Comparison of ENCODE assay signal across 24 mouse cellular contexts in the genomic region with DNA sequence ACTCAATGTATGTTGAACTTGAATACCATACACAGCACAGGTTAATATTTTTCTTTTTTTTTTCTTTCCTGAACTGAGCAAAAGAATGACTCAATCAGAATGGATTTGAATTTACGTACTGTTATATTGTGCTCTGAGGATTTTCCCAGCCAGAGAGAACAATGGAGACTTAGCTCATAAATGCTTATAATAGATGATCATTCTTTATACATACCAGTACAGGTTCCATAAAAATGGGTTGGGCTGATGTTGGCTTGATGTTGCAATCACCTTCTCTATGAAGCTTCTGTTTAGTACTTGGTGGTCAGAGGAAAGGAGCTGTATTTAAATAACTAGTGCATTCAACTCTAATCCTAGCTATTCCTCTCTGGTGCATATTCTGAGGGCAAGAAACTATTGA. TPM values are rescaled to one million over a fixed set of nuclear protein-coding genes. Genes with fewer than 3 reads are reported as not detected.
A peak's percentile ranks its signal among the peaks of the same experiment; 100 is the strongest.
DNase-seq lines count a peak whose midpoint lies in the region; ATAC-seq and TF ChIP-seq lines count a peak whose summit lies in the region.
"Had no signal": no experiment of that assay in that cellular context is flagged by ENCODE, and none has a peak within 500 bp of the region (broad histone marks: within the 10 kb centered on the region; RNA-seq: fewer than 3 reads in every experiment).

No protein-coding gene starts in this region.

- no peaks in the 10 kb centered on the region for H3K36me3 ChIP-seq in intestine, embryonic 15.5 days
- H3K36me3 ChIP-seq in intestine, embryonic 16.5 days (ENCODE audit: control insufficient read depth, insufficient read depth, low read length) = no peaks in the 10 kb centered on the region
- H3K36me3 ChIP-seq in intestine, postnatal 0 days (ENCODE audit: control insufficient read depth, insufficient read depth) = no peaks in the 10 kb centered on the region
- H3K36me3 ChIP-seq in kidney, embryonic 15.5 days = no peaks in the 10 kb centered on the region
- no peaks in the 10 kb centered on the region for H3K36me3 ChIP-seq in midbrain, embryonic 13.5 days
- H3K36me3 ChIP-seq in lung, postnatal 0 days (ENCODE audit: insufficient read depth, low read length) = no peaks in the 10 kb centered on the region
- H3K36me3 ChIP-seq: G1E had no signal

- no peaks in the 10 kb centered on the region for H3K27me3 ChIP-seq in intestine, embryonic 15.5 days (replicated peaks)
- H3K27me3 ChIP-seq in intestine, embryonic 16.5 days (replicated peaks; ENCODE audit: control insufficient read depth, insufficient read depth, low read length) = no peaks in the 10 kb centered on the region
- no peaks in the 10 kb centered on the region for H3K27me3 ChIP-seq in intestine, postnatal 0 days (replicated peaks; ENCODE audit: control insufficient read depth, insufficient read depth, low read length)
- no peaks in the 10 kb centered on the region for H3K27me3 ChIP-seq in kidney, embryonic 15.5 days
- no peaks in the 10 kb centered on the region for H3K27me3 ChIP-seq in midbrain, embryonic 13.5 days
- no peaks in the 10 kb centered on the region for H3K27me3 ChIP-seq in lung, postnatal 0 days (replicated peaks; ENCODE audit: insufficient read depth, low read length)
- H3K27me3 ChIP-seq: CH12.LX, Patski had no signal

- no peak overlapping the region for H3K4me3 ChIP-seq in intestine, embryonic 15.5 days (replicated peaks)
- no peak overlapping the region for H3K4me3 ChIP-seq in intestine, embryonic 16.5 days (ENCODE audit: low read length)
- H3K4me3 ChIP-seq in intestine, postnatal 0 days (ENCODE audit: low read depth, low read length) = no peak overlapping the region
- H3K4me3 ChIP-seq in kidney, embryonic 15.5 days (replicated peaks) = no peak overlapping the region
- no peak overlapping the region for H3K4me3 ChIP-seq in midbrain, embryonic 13.5 days (replicated peaks)
- H3K4me3 ChIP-seq in lung, postnatal 0 days (ENCODE audit: low read depth, low read length) = no peak overlapping the region

- no peak for TF ChIP-seq CTCF in intestine, postnatal 0 days (IDR thresholded peaks at IDR 0.05; ENCODE audit: low read depth)
- TF ChIP-seq CTCF in lung, postnatal 0 days (IDR thresholded peaks at IDR 0.05) = no peak

- H3K9ac ChIP-seq in intestine, embryonic 15.5 days = no peak overlapping the region
- H3K9ac ChIP-seq in intestine, embryonic 16.5 days (ENCODE audit: low read depth, low read length) = no peak overlapping the region
- no peak overlapping the region for H3K9ac ChIP-seq in intestine, postnatal 0 days (ENCODE audit: low read depth, low read length)
- H3K9ac ChIP-seq in kidney, embryonic 15.5 days = no peak overlapping the region
- no peak overlapping the region for H3K9ac ChIP-seq in midbrain, embryonic 13.5 days (replicated peaks)
- no peak overlapping the region for H3K9ac ChIP-seq in lung, postnatal 0 days (replicated peaks; ENCODE audit: low read depth)

- no peaks in the 10 kb centered on the region for H3K9me3 ChIP-seq in intestine, embryonic 15.5 days
- no peaks in the 10 kb centered on the region for H3K9me3 ChIP-seq in intestine, embryonic 16.5 days (ENCODE audit: control insufficient read depth, low read length)
- H3K9me3 ChIP-seq in intestine, postnatal 0 days (ENCODE audit: control insufficient read depth) = no peaks in the 10 kb centered on the region
- peaks cover 4% of the 10 kb centered on the region; the same call in 1 of the 2 replicates for H3K9me3 ChIP-seq in kidney, embryonic 15.5 days (replicated peaks)
- peaks cover 5% of the 10 kb centered on the region; the same call in 1 of the 2 replicates for H3K9me3 ChIP-seq in midbrain, embryonic 13.5 days
- no peaks in the 10 kb centered on the region for H3K9me3 ChIP-seq in lung, postnatal 0 days (ENCODE audit: low read length)

- H3K4me1 ChIP-seq in intestine, embryonic 15.5 days (replicated peaks) = no peaks in the 10 kb centered on the region; the same call in 1 of the 2 replicates
- H3K4me1 ChIP-seq in intestine, embryonic 16.5 days (ENCODE audit: control insufficient read depth, insufficient read depth, low read length) = no peaks in the 10 kb centered on the region; the same call in 1 of the 2 replicates
- no peaks in the 10 kb centered on the region; the same call in 1 of the 2 replicates for H3K4me1 ChIP-seq in intestine, postnatal 0 days (replicated peaks; ENCODE audit: control insufficient read depth, insufficient read depth, low read length)
- peaks cover 5% of the 10 kb centered on the region for H3K4me1 ChIP-seq in kidney, embryonic 15.5 days
- peaks cover 8% of the 10 kb centered on the region for H3K4me1 ChIP-seq in midbrain, embryonic 13.5 days (replicated peaks)
- no peaks in the 10 kb centered on the region; the same call in 1 of the 2 replicates for H3K4me1 ChIP-seq in lung, postnatal 0 days (ENCODE audit: insufficient read depth, low read depth, low read length)

- no peak overlapping the region for H3K27ac ChIP-seq in intestine, embryonic 15.5 days
- no peak overlapping the region for H3K27ac ChIP-seq in intestine, embryonic 16.5 days (ENCODE audit: low read length)
- no peak overlapping the region for H3K27ac ChIP-seq in intestine, postnatal 0 days (ENCODE audit: low read depth, low read length)
- H3K27ac ChIP-seq in kidney, embryonic 15.5 days = no peak overlapping the region
- no peak overlapping the region for H3K27ac ChIP-seq in midbrain, embryonic 13.5 days
- no peak overlapping the region for H3K27ac ChIP-seq in lung, postnatal 0 days (ENCODE audit: low read length)

- peak; percentile 40; the same call in 1 of the 2 replicates for ATAC-seq in granulocyte monocyte progenitor cell, adult 5-6 weeks (replicated peaks; ENCODE audit: poor library complexity, severe bottlenecking)
- peak; percentile 79 for ATAC-seq in intestine, embryonic 15.5 days
- peak; percentile 86 for ATAC-seq in intestine, embryonic 16.5 days
- ATAC-seq in intestine, postnatal 0 days = peak; percentile 80
- no peak for ATAC-seq in kidney, embryonic 15.5 days (replicated peaks; ENCODE audit: low FRiP score)
- no peak for ATAC-seq in midbrain, embryonic 13.5 days
- no peak for ATAC-seq in lung, postnatal 0 days
- ATAC-seq: activated CD4-positive, CD25-positive, alpha-beta regulatory T cell, adult 4 months; CD4-positive, CD25-positive, alpha-beta regulatory T cell, adult 4 months; Patski had no signal

- TF ChIP-seq EP300 in lung, postnatal 0 days (IDR thresholded peaks at IDR 0.05) = no peak

- no peak for DNase-seq in lung, postnatal 0 days (ENCODE audit: low spot score)
- DNase-seq in left cerebral cortex, adult 9 months (ENCODE audit: low spot score in 2 of 2) = no peak
- DNase-seq: adrenal gland, adult 2 months; adrenal gland, adult 8-10 months; adrenal gland, postnatal 10 days; adrenal gland, postnatal 14 days; adrenal gland, postnatal 25 days; adrenal gland, postnatal 36 days; B cell, adult 2 months; cerebellum, adult 11 months; cerebellum, adult 11-12 months had no signal

- no peak overlapping the region for H3K4me2 ChIP-seq in intestine, embryonic 15.5 days (replicated peaks)
- H3K4me2 ChIP-seq in intestine, embryonic 16.5 days (ENCODE audit: low read depth, low read length) = no peak overlapping the region
- no peak overlapping the region for H3K4me2 ChIP-seq in intestine, postnatal 0 days (replicated peaks; ENCODE audit: low read depth)
- H3K4me2 ChIP-seq in kidney, embryonic 15.5 days = no peak overlapping the region
- H3K4me2 ChIP-seq in midbrain, embryonic 13.5 days (replicated peaks) = no peak overlapping the region
- H3K4me2 ChIP-seq in lung, postnatal 0 days (replicated peaks; ENCODE audit: low read depth, low read length) = no peak overlapping the region

- WGBS in intestine, embryonic 15.5 days = 73% methylated on average over 1 of the region's 1 CpGs
- WGBS in intestine, embryonic 16.5 days = 58% methylated on average over 1 of the region's 1 CpGs
- WGBS in intestine, postnatal 0 days = 29% methylated on average over 1 of the region's 1 CpGs
- WGBS in kidney, embryonic 15.5 days = 79% methylated on average over 1 of the region's 1 CpGs
- WGBS in midbrain, embryonic 13.5 days = 84% methylated on average over 1 of the region's 1 CpGs
- 80% methylated on average over 1 of the region's 1 CpGs for WGBS in lung, postnatal 0 days

RNA-seq across cellular contexts. Expression of a gene that starts 57.6 kb away (rescaled TPM):
- 3.2 and 7.9 TPM in 2 replicates for total RNA-seq in granulocyte monocyte progenitor cell, adult 5-6 weeks (2014; fragmentation: Nextera tagmentation)
- total RNA-seq in granulocyte monocyte progenitor cell, adult 5-6 weeks (2017) = 5.4 and 8.0 TPM in 2 replicates
- 28.2 and 29.6 TPM in 2 replicates for polyA plus RNA-seq in intestine, embryonic 15.5 days (2015; fragmentation: Nextera tagmentation; extraction: Ambion mirVana)
- 30.8 and 35.7 TPM in 2 replicates for polyA plus RNA-seq in intestine, embryonic 16.5 days (2015; fragmentation: Nextera tagmentation; extraction: Ambion mirVana)
- 104 and 107 TPM in 2 replicates for polyA plus RNA-seq in intestine, postnatal 0 days (2015; fragmentation: Nextera tagmentation; extraction: Ambion mirVana)
- 27.2 and 27.6 TPM in 2 replicates for polyA plus RNA-seq in kidney, embryonic 15.5 days (2015; fragmentation: Nextera tagmentation; extraction: Ambion mirVana)
- polyA plus RNA-seq in midbrain, embryonic 13.5 days (2015; fragmentation: Nextera tagmentation; extraction: Ambion mirVana) = 18.3 and 22.2 TPM in 2 replicates
- polyA plus RNA-seq in lung, postnatal 0 days (2015; fragmentation: Nextera tagmentation; extraction: Ambion mirVana) = 28.2 and 34.6 TPM in 2 replicates
- total RNA-seq: CH12.LX, MEL had no signal
- polyA plus RNA-seq: C2C12, G1E had no signal

Comparison
In these comparisons a context has a peak if more than half of its experiments do, and no peak if none do; other contexts are left out.
1. ATAC-seq: peak in granulocyte monocyte progenitor cell, adult 5-6 weeks (single experiment), intestine, embryonic 15.5 days (single experiment), intestine, embryonic 16.5 days (single experiment) and intestine, postnatal 0 days (single experiment); none in kidney, embryonic 15.5 days (single experiment), midbrain, embryonic 13.5 days (single experiment) and lung, postnatal 0 days (single experiment).